Mouse (Mus musculus): ENCODE data around the gene Crtc3.

The Crtc3 gene

DNA sequence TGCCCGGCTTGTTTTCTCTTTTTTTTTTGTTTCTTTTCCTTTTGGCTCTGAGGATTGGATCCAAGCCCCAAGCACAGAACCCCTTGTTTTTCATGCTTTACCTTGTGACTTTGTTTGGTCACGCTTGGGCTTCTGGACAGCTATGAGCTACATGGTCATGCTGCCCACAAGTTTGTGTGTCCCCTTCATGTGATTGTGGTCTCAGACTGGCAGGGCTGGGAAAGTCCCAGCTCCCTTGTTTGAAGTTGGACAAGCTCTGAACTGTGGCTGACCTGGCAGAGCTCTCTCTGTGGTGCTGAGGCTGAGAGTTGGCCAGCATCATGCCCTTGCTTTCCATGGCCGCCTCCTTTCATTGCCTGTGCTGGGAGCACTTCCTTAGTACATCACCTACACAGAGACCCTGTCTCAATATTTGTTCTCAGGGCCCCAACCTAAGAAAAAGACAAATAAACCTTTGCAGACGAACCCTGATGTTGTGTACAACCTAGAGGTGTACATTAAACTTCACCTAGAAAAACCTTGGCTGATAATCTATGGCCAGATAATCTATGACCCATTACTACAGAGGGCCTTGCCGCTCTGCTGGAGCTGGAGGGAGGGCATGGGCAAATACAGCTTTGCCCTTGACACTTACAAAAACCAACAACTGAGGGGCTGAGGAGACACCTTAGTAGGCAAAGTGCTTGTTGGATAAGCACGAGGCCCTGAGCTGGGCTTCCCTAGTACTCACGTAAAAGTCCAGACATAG lies 140.0 kb downstream of the Crtc3 start:
- DNase-seq (ENCODE audit: low spot score) = no peak

DNA sequence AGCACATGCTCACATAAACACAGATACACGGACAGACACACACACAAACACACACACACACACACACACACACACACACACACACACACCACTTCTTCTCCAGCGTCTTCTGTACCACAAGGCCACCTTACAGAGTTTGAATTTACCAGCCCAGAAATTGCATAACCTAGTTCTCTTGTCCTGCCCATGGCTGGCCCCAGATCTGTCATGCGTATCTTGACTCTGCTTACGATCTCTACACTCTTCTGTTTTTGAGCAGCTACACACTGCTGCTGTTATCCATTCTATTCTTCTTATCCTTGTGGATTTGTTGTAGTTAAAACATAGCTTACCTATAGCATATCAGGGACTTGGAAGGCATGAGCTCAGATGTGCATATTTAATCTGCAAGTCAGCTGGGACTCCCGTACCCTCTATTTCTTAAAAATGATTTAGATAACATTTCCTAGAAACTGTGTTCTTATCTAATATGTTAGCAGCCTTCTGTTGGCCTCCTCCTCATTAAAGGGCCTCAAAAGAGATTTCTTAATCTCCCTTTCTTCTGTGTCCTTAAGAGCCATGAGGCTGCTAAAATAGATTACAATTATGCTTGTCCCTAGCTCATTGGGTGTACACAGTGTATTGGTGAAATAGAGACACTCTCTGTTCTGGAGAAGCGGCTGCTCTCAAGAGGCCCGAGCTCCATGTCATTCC lies 146.4 kb downstream of the Crtc3 start:
- DNase-seq (ENCODE audit: low spot score) = no peak

DNA sequence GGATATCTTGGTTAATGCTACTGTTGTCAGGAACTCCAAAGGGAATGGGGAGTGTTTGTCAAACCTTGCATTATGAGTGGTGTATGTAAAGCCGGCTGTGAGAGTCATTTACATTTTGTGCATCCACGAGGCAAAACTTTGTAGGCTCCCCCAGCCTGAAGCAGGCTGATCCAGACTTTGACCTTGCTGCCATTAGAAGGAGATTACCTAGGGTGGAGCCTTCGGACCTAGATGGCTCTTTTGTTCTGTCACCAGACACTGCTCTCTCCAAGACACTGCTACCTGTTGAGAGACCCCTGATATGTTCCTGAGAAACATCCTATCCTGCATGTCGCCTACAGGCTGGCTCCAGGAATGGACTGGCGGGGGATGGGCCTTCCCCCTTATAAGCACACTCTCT lies 149.1 kb downstream of the Crtc3 start:
- no peak for DNase-seq (ENCODE audit: low spot score)

Measured in testis, postnatal 14 days (tissue).